2 mouse cellular contexts compared by ENCODE assay signal in genomic region chr11:67104242-67104641, GRCm38 (mm10).
TF ChIP-seq lines count a peak whose summit lies in the region.

No protein-coding gene starts in this region.

TF ChIP-seq in CH12.LX, 34 proteins besides CTCF, POLR2A, EP300 and RAD21 (continued from another document):
- TF ChIP-seq SIN3A (IDR thresholded peaks at IDR 0.05; ENCODE audit: low read length) = no peak
- TF ChIP-seq MEF2A (IDR thresholded peaks at IDR 0.05; ENCODE audit: borderline replicate concordance, low read depth, low read length) = no peak
- no peak for TF ChIP-seq NELFE (IDR thresholded peaks at IDR 0.05; ENCODE audit: low read depth, low read length)
- no peak for TF ChIP-seq GABPA (IDR thresholded peaks at IDR 0.05; ENCODE audit: insufficient replicate concordance, low read depth, low read length)
- TF ChIP-seq E2F4 (IDR thresholded peaks at IDR 0.05; ENCODE audit: insufficient replicate concordance, low read depth, low read length) = no peak
- no peak for TF ChIP-seq JUND (conservative IDR thresholded peaks at IDR 0.05; ENCODE audit: low read depth, low read length)
- no peak for TF ChIP-seq MAX (IDR thresholded peaks at IDR 0.05; ENCODE audit: low read length)
- no peak for TF ChIP-seq UBTF (IDR thresholded peaks at IDR 0.05; ENCODE audit: low read depth, low read length)
- TF ChIP-seq USF1 (IDR thresholded peaks at IDR 0.05; ENCODE audit: low read depth, low read length) = no peak

TF ChIP-seq in myocyte, 11 proteins besides CTCF, POLR2A, EP300 and RAD21 (continued from another document):
- no peak for TF ChIP-seq CEBPB (IDR thresholded peaks at IDR 0.05; ENCODE audit: insufficient read depth, poor library complexity, severe bottlenecking)
- no peak for TF ChIP-seq MYOG (IDR thresholded peaks at IDR 0.05; ENCODE audit: control insufficient read depth in 1 of 3, insufficient read depth in 1 of 3, insufficient read length in 2 of 3, low read depth in 2 of 3)
